8 mouse cellular contexts compared by ENCODE assay signal in genomic region chr6:85409003-85409402, GRCm38 (mm10). TPM values are rescaled to one million over a fixed set of nuclear protein-coding genes. Genes with fewer than 3 reads are reported as not detected.
DNase-seq lines count a peak whose midpoint lies in the region; ATAC-seq lines count a peak whose summit lies in the region.

No protein-coding gene starts in this region.

- 2% methylated on average over 31 of the region's 31 CpGs for WGBS in kidney, embryonic 15.5 days
- under 1% methylated on average over 31 of the region's 31 CpGs for WGBS in embryonic facial prominence, embryonic 11.5 days
- WGBS in hindbrain, embryonic 11.5 days, result 3% methylated on average over 31 of the region's 31 CpGs

- peak overlapping the region; percentile 50 for H3K4me2 ChIP-seq in kidney, embryonic 15.5 days
- H3K4me2 ChIP-seq in embryonic facial prominence, embryonic 11.5 days (ENCODE audit: low read depth, low read length), result peak overlapping the region; percentile 32
- H3K4me2 ChIP-seq in hindbrain, embryonic 11.5 days (replicated peaks; ENCODE audit: low read depth, low read length), result peak overlapping the region; percentile 39

- H3K9me3 ChIP-seq in kidney, embryonic 15.5 days (replicated peaks), result no peaks in the 10 kb centered on the region
- H3K9me3 ChIP-seq in embryonic facial prominence, embryonic 11.5 days (replicated peaks; ENCODE audit: control insufficient read depth, low read length), result no peaks in the 10 kb centered on the region
- H3K9me3 ChIP-seq in hindbrain, embryonic 11.5 days (ENCODE audit: control insufficient read depth, low read length), result no peaks in the 10 kb centered on the region

- no peak for DNase-seq in kidney, adult 18-20 months
- peak; percentile 41 for DNase-seq in embryonic facial prominence, embryonic 11.5 days (ENCODE audit: low spot score)
- DNase-seq in hindbrain, embryonic 11.5 days (ENCODE audit: low spot score), result peak; percentile 50
- DNase-seq in neural tube, embryonic 10.5 days (ENCODE audit: extremely low spot score, low spot score), result peak; percentile 45
- DNase-seq in yolk sac, embryonic 10.5 days (ENCODE audit: low spot score), result no peak
- no peak for DNase-seq in layer of hippocampus, adult 8-10 months (ENCODE audit: low spot score in 2 of 2)
- DNase-seq in lung, postnatal 4 days, result no peak

- H3K9ac ChIP-seq in kidney, embryonic 15.5 days, result peak overlapping the region; percentile 38; the same call in 1 of the 2 replicates
- peak overlapping the region; percentile 34; the same call in 1 of the 2 replicates for H3K9ac ChIP-seq in embryonic facial prominence, embryonic 11.5 days (replicated peaks; ENCODE audit: low read length)
- peak overlapping the region; percentile 40; the same call in 1 of the 2 replicates for H3K9ac ChIP-seq in hindbrain, embryonic 11.5 days (ENCODE audit: low read depth, low read length)

- peak overlapping the region; percentile 32 for H3K4me3 ChIP-seq in kidney, embryonic 15.5 days (replicated peaks)
- H3K4me3 ChIP-seq in embryonic facial prominence, embryonic 11.5 days (ENCODE audit: low read depth, low read length), result 0 out of 2 replicates have a peak overlapping the region, but pooled peaks have one; percentile 5
- H3K4me3 ChIP-seq in hindbrain, embryonic 11.5 days (ENCODE audit: low read depth, low read length), result peak overlapping the region; percentile 23

- H3K27ac ChIP-seq in kidney, embryonic 15.5 days, result no peak overlapping the region
- H3K27ac ChIP-seq in embryonic facial prominence, embryonic 11.5 days (replicated peaks; ENCODE audit: low read depth, low read length), result no peak overlapping the region
- H3K27ac ChIP-seq in hindbrain, embryonic 11.5 days (ENCODE audit: low read depth, low read length), result no peak overlapping the region

- no peak for ATAC-seq in kidney, embryonic 15.5 days (replicated peaks; ENCODE audit: low FRiP score)
- ATAC-seq in embryonic facial prominence, embryonic 11.5 days (replicated peaks; ENCODE audit: insufficient number of reproducible peaks, low FRiP score, low TSS enrichment, low read depth), result no peak
- ATAC-seq in hindbrain, embryonic 11.5 days (ENCODE audit: low FRiP score), result no peak

- H3K4me1 ChIP-seq in kidney, embryonic 15.5 days, result peaks cover 8% of the 10 kb centered on the region
- H3K4me1 ChIP-seq in embryonic facial prominence, embryonic 11.5 days (ENCODE audit: control insufficient read depth, insufficient read depth, low read length), result peaks cover 5% of the 10 kb centered on the region; the same call in 1 of the 2 replicates
- no peaks in the 10 kb centered on the region for H3K4me1 ChIP-seq in hindbrain, embryonic 11.5 days (replicated peaks; ENCODE audit: control insufficient read depth, insufficient read depth, low read length)

- no peaks in the 10 kb centered on the region for H3K36me3 ChIP-seq in kidney, embryonic 15.5 days
- no peaks in the 10 kb centered on the region for H3K36me3 ChIP-seq in embryonic facial prominence, embryonic 11.5 days (replicated peaks; ENCODE audit: control insufficient read depth, insufficient read depth, low read depth, low read length)
- no peaks in the 10 kb centered on the region for H3K36me3 ChIP-seq in hindbrain, embryonic 11.5 days (ENCODE audit: control insufficient read depth, insufficient read depth, low read length)

- peaks cover 51% of the 10 kb centered on the region for H3K27me3 ChIP-seq in kidney, embryonic 15.5 days
- H3K27me3 ChIP-seq in embryonic facial prominence, embryonic 11.5 days (ENCODE audit: control insufficient read depth, insufficient read depth, low read length), result peaks cover 29% of the 10 kb centered on the region
- peaks cover 32% of the 10 kb centered on the region for H3K27me3 ChIP-seq in hindbrain, embryonic 11.5 days (ENCODE audit: control insufficient read depth, insufficient read depth, low read length)

RNA-seq across cellular contexts. Expression of gene Noto, which starts 14.7 kb away (rescaled TPM):
- not detected in 2 replicates for polyA plus RNA-seq in kidney, embryonic 15.5 days (2015; fragmentation: Nextera tagmentation; extraction: Ambion mirVana)
- polyA plus RNA-seq in embryonic facial prominence, embryonic 11.5 days (2014; fragmentation: Nextera tagmentation; extraction: Ambion mirVana), result not detected in 2 replicates
- not detected in 2 replicates for polyA plus RNA-seq in hindbrain, embryonic 11.5 days (2014; fragmentation: Nextera tagmentation; extraction: Ambion mirVana)
- not detected for total RNA-seq in layer of hippocampus, adult 8-10 months (2022)

RNA-seq across cellular contexts. Expression of gene Smyd5, which starts 22.8 kb away (rescaled TPM):
- 69.3 and 75.1 TPM in 2 replicates for polyA plus RNA-seq in kidney, embryonic 15.5 days (2015; fragmentation: Nextera tagmentation; extraction: Ambion mirVana)
- polyA plus RNA-seq in embryonic facial prominence, embryonic 11.5 days (2014; fragmentation: Nextera tagmentation; extraction: Ambion mirVana), result 56.3 and 56.4 TPM in 2 replicates
- polyA plus RNA-seq in hindbrain, embryonic 11.5 days (2014; fragmentation: Nextera tagmentation; extraction: Ambion mirVana), result 52.4 and 53.1 TPM in 2 replicates
- 10 to 100 TPM; 49.4 to 57.5 (median 53.2) TPM for total RNA-seq in layer of hippocampus, adult 8-10 months (2022)

RNA-seq across cellular contexts. Expression of gene Rab11fip5, which starts 34.6 kb away (rescaled TPM):
- polyA plus RNA-seq in kidney, embryonic 15.5 days (2015; fragmentation: Nextera tagmentation; extraction: Ambion mirVana), result 12.1 and 13.8 TPM in 2 replicates
- 3.1 TPM in 2 replicates for polyA plus RNA-seq in embryonic facial prominence, embryonic 11.5 days (2014; fragmentation: Nextera tagmentation; extraction: Ambion mirVana)
- 4.1 and 4.6 TPM in 2 replicates for polyA plus RNA-seq in hindbrain, embryonic 11.5 days (2014; fragmentation: Nextera tagmentation; extraction: Ambion mirVana)
- 10 to 100 TPM; 62.8 to 68.1 (median 65.7) TPM for total RNA-seq in layer of hippocampus, adult 8-10 months (2022)

RNA-seq across cellular contexts. Expression of gene Cct7, which starts 42.3 kb away (rescaled TPM):
- polyA plus RNA-seq in kidney, embryonic 15.5 days (2015; fragmentation: Nextera tagmentation; extraction: Ambion mirVana), result 543 and 552 TPM in 2 replicates
- polyA plus RNA-seq in embryonic facial prominence, embryonic 11.5 days (2014; fragmentation: Nextera tagmentation; extraction: Ambion mirVana), result 713 and 720 TPM in 2 replicates
- polyA plus RNA-seq in hindbrain, embryonic 11.5 days (2014; fragmentation: Nextera tagmentation; extraction: Ambion mirVana), result 644 and 685 TPM in 2 replicates
- 100 to 1,000 TPM; 214 to 247 (median 220) TPM for total RNA-seq in layer of hippocampus, adult 8-10 months (2022)

RNA-seq across cellular contexts. Expression of gene Pradc1, which starts 42.8 kb away (rescaled TPM):
- 37.2 and 38.3 TPM in 2 replicates for polyA plus RNA-seq in kidney, embryonic 15.5 days (2015; fragmentation: Nextera tagmentation; extraction: Ambion mirVana)
- polyA plus RNA-seq in embryonic facial prominence, embryonic 11.5 days (2014; fragmentation: Nextera tagmentation; extraction: Ambion mirVana), result 23.5 and 23.7 TPM in 2 replicates
- polyA plus RNA-seq in hindbrain, embryonic 11.5 days (2014; fragmentation: Nextera tagmentation; extraction: Ambion mirVana), result 25.5 and 28.1 TPM in 2 replicates
- 10 to 100 TPM; 18.0 to 20.9 (median 18.0) TPM for total RNA-seq in layer of hippocampus, adult 8-10 months (2022)

Comparison
In these comparisons a context has a peak if more than half of its experiments do, and no peak if none do; other contexts are left out.
1. DNase-seq: peak in embryonic facial prominence, embryonic 11.5 days (single experiment), hindbrain, embryonic 11.5 days (single experiment) and neural tube, embryonic 10.5 days (single experiment); none in kidney, adult 18-20 months (single experiment), yolk sac, embryonic 10.5 days (single experiment), layer of hippocampus, adult 8-10 months (0 of 2) and lung, postnatal 4 days (0 of 2).
2. Peak in every context shown above with its lines, with median percentiles within 50 percentile points of each other: H3K4me2 ChIP-seq, H3K4me3 ChIP-seq and H3K9ac ChIP-seq.